Mouse (Mus musculus): Measurements from ENCODE around the gene Slc39a11. TPM values are rescaled to one million over a fixed set of nuclear protein-coding genes. Genes with fewer than 3 reads are reported as not detected.
"Not testable (repeated sequence)": the region's sequence is repeated elsewhere in the genome, so short reads cannot be mapped to it uniquely, and the experiment has no call there.

Gene Slc39a11
- polyA plus RNA-seq, 1 experiment from 2014 or later, result 32.2 TPM

DNA sequence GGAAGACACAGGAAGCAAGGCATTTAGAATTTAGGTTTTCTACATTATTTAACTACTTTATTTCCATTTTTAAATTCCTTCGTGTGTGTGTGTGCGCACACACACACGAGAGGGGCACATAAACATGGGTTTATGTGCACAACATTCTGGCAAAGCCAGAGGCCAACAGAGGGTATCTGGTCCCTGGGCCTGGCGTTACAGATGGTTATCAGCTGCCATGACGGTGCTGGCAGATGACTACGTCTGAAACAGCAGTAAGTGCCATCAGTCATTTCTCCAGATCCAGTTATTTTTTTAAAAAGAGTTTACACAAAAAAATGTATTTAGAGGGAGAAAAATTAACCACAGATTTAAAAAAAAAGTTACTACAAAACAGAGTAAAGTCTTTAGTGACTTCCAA, 16.3 kb upstream of the Slc39a11 start:
- H3K9me3 ChIP-seq, result no peaks in the 10 kb centered on the region
- no peak for ATAC-seq (ENCODE audit: low FRiP score)
- peaks cover 54% of the 10 kb centered on the region for H3K36me3 ChIP-seq
- no peak overlapping the region for H3K4me2 ChIP-seq
- no peaks in the 10 kb centered on the region for H3K27me3 ChIP-seq
- no peak overlapping the region for H3K9ac ChIP-seq
- no peak overlapping the region for H3K27ac ChIP-seq
- no peak overlapping the region for H3K4me3 ChIP-seq
- 82% methylated on average over 6 of the region's 6 CpGs for WGBS
- peaks cover 15% of the 10 kb centered on the region; the same call in 1 of the 2 replicates for H3K4me1 ChIP-seq (replicated peaks)

DNA sequence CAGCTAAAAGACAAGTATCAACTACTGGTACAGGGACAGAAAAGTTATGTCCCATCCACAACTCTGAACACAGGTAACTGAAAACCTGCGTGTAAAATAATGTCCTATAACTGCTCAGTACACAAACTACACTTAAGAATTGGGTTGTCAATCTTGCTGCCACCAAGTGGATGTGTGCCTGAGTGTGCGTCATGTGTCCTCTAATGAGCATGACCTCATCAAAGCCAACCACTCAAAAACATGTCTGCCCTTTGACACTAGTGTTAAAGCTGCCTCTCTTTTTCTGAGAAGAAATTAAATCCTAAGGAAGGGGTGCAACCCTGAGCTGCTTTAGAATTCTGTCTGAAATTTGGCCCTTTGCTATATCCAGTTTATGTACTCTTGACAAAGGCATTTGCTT, 14.4 kb upstream of the Slc39a11 start:
- H3K4me2 ChIP-seq, result no peak overlapping the region
- H3K4me3 ChIP-seq, result no peak overlapping the region
- H3K27me3 ChIP-seq, result no peaks in the 10 kb centered on the region
- WGBS, result 78% methylated on average over 2 of the region's 2 CpGs
- peaks cover 60% of the 10 kb centered on the region for H3K36me3 ChIP-seq
- H3K4me1 ChIP-seq (replicated peaks), result peaks cover 15% of the 10 kb centered on the region; the same call in 1 of the 2 replicates
- H3K27ac ChIP-seq, result no peak overlapping the region
- ATAC-seq (ENCODE audit: low FRiP score), result no peak
- H3K9ac ChIP-seq, result no peak overlapping the region
- no peaks in the 10 kb centered on the region for H3K9me3 ChIP-seq

DNA sequence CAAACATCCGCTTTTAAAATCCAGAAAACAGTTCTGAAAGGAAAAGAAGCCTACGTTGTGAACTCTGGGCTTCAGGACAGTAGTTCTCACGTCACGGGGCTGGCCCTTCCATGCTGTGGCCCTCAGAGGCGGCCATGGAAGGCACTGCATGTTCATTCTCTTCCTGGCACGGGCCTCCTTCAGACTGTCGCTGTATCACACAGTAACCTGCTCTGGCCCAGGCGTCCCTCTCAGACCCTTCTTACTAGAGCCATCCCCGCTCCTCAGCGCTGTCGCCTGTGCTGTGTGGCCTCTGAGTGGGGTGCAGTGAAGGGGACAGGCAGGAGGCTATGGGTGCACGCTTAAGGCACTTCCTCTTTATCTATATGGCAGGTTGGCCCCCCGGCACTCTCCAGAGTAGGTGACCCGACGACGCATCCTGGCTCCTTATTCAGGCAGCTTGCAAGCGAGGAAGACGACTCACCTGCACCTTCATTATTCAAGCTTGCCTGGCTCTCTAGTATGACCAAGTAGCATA, 12.0 kb upstream of the Slc39a11 start:
- H3K36me3 ChIP-seq, result peaks cover 74% of the 10 kb centered on the region
- H3K27me3 ChIP-seq, result no peaks in the 10 kb centered on the region
- H3K9me3 ChIP-seq, result no peaks in the 10 kb centered on the region
- WGBS, result 91% methylated on average over 18 of the region's 18 CpGs
- no peak overlapping the region for H3K27ac ChIP-seq
- H3K4me2 ChIP-seq, result no peak overlapping the region
- no peak overlapping the region for H3K4me3 ChIP-seq
- H3K4me1 ChIP-seq (replicated peaks), result peaks cover 9% of the 10 kb centered on the region
- no peak overlapping the region for H3K9ac ChIP-seq
- ATAC-seq (ENCODE audit: low FRiP score), result no peak

DNA sequence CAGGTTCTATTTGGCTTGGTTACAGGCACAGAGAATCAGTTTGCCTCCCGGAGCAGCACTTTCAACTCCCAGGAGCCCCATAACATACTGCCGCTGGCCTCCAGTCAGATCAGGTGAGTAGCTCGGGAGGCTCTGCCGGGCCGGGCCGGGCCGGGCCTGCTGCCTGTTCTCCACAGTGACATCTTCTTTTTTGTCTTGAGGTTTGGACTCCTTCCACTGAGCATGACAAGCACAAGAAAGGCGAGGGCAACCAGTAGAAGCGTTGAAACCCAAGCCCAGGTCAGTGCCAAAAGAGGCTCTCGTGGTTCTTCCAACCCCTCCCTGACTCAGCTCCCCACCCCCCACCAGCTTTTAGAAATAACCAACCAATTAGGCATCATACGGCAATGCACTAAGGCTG, 11.1 kb upstream of the Slc39a11 start:
- no peak for ATAC-seq (ENCODE audit: low FRiP score)
- H3K9me3 ChIP-seq, result no peaks in the 10 kb centered on the region
- peaks cover 14% of the 10 kb centered on the region for H3K4me1 ChIP-seq (replicated peaks)
- peaks cover 83% of the 10 kb centered on the region for H3K36me3 ChIP-seq
- H3K27me3 ChIP-seq, result no peaks in the 10 kb centered on the region
- H3K4me2 ChIP-seq, result no peak overlapping the region
- H3K4me3 ChIP-seq, result no peak overlapping the region
- no peak overlapping the region for H3K27ac ChIP-seq
- WGBS, result 93% methylated on average over 11 of the region's 11 CpGs
- no peak overlapping the region for H3K9ac ChIP-seq

DNA sequence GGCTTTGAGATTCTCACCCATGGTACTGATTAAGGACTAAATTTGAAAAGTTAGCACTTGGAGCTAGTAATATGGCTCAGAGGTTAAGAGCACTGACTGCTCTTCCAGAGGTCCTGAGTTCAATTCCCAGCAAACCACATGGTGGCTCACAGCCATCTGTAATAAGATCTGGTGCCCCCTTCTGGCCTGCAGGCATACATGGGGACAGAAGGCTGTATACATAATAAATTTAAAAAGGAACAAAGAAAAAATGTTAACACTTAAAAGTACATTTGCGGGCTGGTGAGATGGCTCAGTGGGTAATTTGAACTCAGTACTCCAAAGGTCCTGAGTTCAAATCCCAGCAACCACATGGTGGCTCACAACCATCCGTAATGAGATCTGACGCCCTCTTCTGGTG, 10.3 kb upstream of the Slc39a11 start:
- H3K9me3 ChIP-seq; H3K9ac ChIP-seq; H3K27me3 ChIP-seq; ATAC-seq (ENCODE audit: low FRiP score); H3K27ac ChIP-seq; H3K4me2 ChIP-seq; H3K4me3 ChIP-seq: not testable (repeated sequence)
- peaks cover 15% of the 10 kb centered on the region for H3K4me1 ChIP-seq (replicated peaks)
- peaks cover 90% of the 10 kb centered on the region for H3K36me3 ChIP-seq
- WGBS, result 92% methylated on average over 3 of the region's 3 CpGs

DNA sequence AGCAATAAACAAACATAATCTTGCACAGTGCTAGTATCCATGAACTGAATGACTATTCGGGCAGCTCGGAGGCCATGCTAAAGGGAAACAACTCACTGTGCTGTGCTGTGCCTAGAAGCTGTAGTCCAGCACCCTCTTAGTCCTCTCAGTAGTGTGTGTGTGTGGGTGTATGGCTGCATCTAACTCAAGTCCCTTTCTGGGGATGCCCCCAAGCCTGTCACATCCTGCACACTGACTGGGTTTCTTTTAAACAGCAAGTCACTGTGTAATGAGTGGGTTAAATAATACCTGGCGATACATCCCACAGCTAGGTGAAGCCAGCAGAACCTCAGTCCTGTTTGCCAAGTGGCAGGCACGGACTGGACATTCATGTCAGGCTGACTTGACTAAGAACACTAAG, 8.9 kb upstream of the Slc39a11 start:
- Histone ChIP-seq H3K9ac (no peak overlapping the region), H3K27ac (no peak overlapping the region)
- ATAC-seq (ENCODE audit: low FRiP score), result no peak

DNA sequence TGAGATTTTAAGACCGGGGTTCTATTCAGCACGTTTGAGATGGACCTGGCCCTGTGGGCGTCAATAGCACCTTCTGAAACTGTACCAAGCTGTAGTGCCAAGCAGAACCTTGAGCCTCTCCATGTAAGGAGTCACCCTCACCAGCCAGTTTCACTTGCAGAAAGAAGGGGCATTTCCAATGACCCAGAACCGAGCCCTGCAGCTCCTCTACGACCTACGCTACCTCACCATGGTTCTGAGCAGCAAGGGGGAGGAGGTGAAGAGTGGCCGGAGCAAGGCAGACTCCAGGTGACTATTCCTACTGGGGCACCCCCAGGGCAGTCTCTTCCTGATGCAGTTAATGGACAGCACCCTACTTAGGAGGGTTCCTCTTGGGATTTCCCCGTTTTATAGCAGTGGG, 8.4 kb upstream of the Slc39a11 start:
- Histone ChIP-seq H3K27ac (no peak overlapping the region), H3K4me1 (replicated peaks) (peaks cover 20% of the 10 kb centered on the region), H3K36me3 (peaks cover 97% of the 10 kb centered on the region), H3K9ac (no peak overlapping the region), H3K4me3 (no peak overlapping the region), H3K9me3 (no peaks in the 10 kb centered on the region), H3K27me3 (no peaks in the 10 kb centered on the region), H3K4me2 (no peak overlapping the region)
- WGBS, result 92% methylated on average over 8 of the region's 8 CpGs
- ATAC-seq (ENCODE audit: low FRiP score), result no peak

More for the DNA sequence above, 8.9 kb upstream of the Slc39a11 start:
- no peaks in the 10 kb centered on the region for H3K9me3 ChIP-seq
- 93% methylated on average over 4 of the region's 4 CpGs for WGBS
- H3K36me3 ChIP-seq, result peaks cover 97% of the 10 kb centered on the region
- no peak overlapping the region for H3K4me3 ChIP-seq
- no peak overlapping the region for H3K4me2 ChIP-seq
- peaks cover 20% of the 10 kb centered on the region for H3K4me1 ChIP-seq (replicated peaks)
- H3K27me3 ChIP-seq, result no peaks in the 10 kb centered on the region

DNA sequence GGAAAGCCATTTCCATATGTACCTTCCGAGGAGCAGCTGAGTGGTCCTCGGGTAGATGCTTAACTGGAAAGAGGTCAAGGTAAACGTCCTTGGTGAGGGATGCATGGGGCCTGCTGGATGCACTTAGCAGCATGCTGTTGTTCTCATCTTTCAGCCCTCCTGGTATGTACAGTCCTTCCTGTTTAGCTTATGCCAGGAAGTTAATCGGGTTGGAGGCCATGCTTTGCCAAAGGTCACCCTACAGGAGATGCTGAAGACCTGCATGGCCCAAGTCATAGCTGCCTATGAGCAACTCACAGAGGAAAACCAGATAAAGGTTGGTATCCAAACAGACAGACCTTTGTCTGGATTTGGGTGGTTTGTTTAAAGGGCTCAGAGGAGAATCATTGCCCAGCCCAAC, 7.3 kb upstream of the Slc39a11 start:
- Histone ChIP-seq H3K9ac (no peak overlapping the region), H3K36me3 (peaks cover 99% of the 10 kb centered on the region), H3K27ac (no peak overlapping the region), H3K4me1 (replicated peaks) (peaks cover 20% of the 10 kb centered on the region), H3K27me3 (no peaks in the 10 kb centered on the region), H3K4me3 (no peak overlapping the region), H3K9me3 (no peaks in the 10 kb centered on the region), H3K4me2 (no peak overlapping the region)
- 80% methylated on average over 4 of the region's 4 CpGs for WGBS
- no peak for ATAC-seq (ENCODE audit: low FRiP score)

GRCm38 (mm10) chr11:113656511-113656932, 6.6 kb upstream of the Slc39a11 start:
- WGBS, result 85% methylated on average over 8 of the region's 8 CpGs
- Histone ChIP-seq H3K9me3 (no peaks in the 10 kb centered on the region), H3K4me1 (replicated peaks) (peaks cover 26% of the 10 kb centered on the region), H3K27ac (no peak overlapping the region), H3K27me3 (no peaks in the 10 kb centered on the region), H3K9ac (no peak overlapping the region), H3K4me2 (no peak overlapping the region), H3K36me3 (peaks cover 98% of the 10 kb centered on the region), H3K4me3 (no peak overlapping the region)
- no peak; the same call in 1 of the 2 replicates for ATAC-seq (ENCODE audit: low FRiP score)

DNA sequence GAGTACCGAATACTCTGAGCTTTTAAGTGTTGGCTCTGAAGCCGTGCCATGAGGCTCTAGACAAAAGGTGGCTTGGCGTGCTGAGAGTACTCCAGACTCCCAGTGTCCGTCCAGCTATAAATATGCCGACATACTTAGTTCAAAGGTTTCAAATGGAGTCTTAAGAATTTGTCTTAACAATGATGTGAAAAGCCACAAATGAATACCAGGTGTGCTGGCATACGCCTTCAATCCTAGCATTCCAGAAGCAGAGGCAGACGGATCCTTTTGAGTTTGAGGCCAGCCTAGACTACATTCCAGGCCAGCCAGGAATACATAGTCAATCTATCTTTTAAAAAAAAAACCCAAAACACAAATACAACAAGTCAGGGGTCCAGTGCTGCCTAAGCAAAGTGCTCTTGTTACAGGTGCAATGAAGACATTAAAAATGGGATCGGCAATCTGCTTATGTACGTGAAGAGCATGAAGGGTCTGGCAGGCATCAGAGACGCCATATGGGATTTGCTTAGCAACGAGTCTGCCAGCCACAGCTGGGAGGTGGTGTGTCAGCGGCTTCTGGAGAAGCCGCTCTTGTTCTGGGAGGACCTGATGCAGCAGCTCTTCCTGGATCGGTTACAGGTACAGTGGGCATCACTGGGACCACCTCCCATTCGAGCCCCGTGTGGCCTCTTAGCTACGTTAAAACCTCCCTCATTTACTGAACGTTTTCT, 4.8 kb upstream of the Slc39a11 start:
- ATAC-seq (ENCODE audit: low FRiP score), result no peak
- WGBS, result 81% methylated on average over 18 of the region's 18 CpGs
- peaks cover 80% of the 10 kb centered on the region for H3K36me3 ChIP-seq

DNA sequence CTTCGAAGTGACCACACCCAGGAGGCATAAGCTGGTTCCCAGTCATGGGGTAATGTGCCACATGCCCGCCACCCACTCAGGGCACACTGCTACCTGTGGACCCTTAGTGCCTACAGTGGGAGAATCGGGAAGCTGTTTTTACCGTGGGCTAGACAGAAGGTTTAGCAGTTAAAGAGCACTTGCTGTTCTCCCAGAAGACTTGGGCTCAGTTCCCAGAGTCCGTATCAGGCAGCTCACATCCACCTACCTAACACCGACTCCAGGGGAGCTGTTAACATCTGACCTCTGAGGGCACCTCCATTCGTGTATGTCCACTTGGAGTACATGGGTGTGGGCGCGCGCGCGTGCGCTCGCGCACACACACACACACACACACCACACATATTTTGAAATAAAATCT, 4.2 kb upstream of the Slc39a11 start:
- no peak overlapping the region for H3K27ac ChIP-seq
- ATAC-seq (ENCODE audit: low FRiP score), result no peak
- no peak overlapping the region for H3K4me2 ChIP-seq
- H3K9me3 ChIP-seq, result no peaks in the 10 kb centered on the region
- WGBS, result 94% methylated on average over 15 of the region's 15 CpGs
- no peak overlapping the region for H3K9ac ChIP-seq
- no peak overlapping the region for H3K4me3 ChIP-seq
- no peaks in the 10 kb centered on the region for H3K27me3 ChIP-seq
- peaks cover 74% of the 10 kb centered on the region for H3K36me3 ChIP-seq
- peaks cover 41% of the 10 kb centered on the region for H3K4me1 ChIP-seq (replicated peaks)

More for the DNA sequence above, 4.8 kb upstream of the Slc39a11 start:
- no peak overlapping the region; the same call in 1 of the 2 replicates for H3K9ac ChIP-seq
- no peak overlapping the region for H3K4me3 ChIP-seq
- no peaks in the 10 kb centered on the region for H3K9me3 ChIP-seq
- no peak overlapping the region for H3K27ac ChIP-seq
- H3K4me2 ChIP-seq, result no peak overlapping the region
- H3K4me1 ChIP-seq (replicated peaks), result peaks cover 40% of the 10 kb centered on the region
- H3K27me3 ChIP-seq, result no peaks in the 10 kb centered on the region

- Histone ChIP-seq H3K4me2 (no peak overlapping the region), H3K9me3 (no peaks in the 10 kb centered on the region), H3K27me3 (0 out of 2 replicates have a peak, but pooled peaks cover under 1% of the 10 kb centered on the region), H3K36me3 (peaks cover 59% of the 10 kb centered on the region), H3K4me1 (replicated peaks) (peaks cover 54% of the 10 kb centered on the region), H3K4me3 (no peak overlapping the region), H3K9ac (no peak overlapping the region), H3K27ac (no peak overlapping the region)
- no peak for ATAC-seq (ENCODE audit: low FRiP score)
- WGBS, result 88% methylated on average over 6 of the region's 6 CpGs
Observed at GRCm38 (mm10) chr11:113652516-113652915, 2.6 kb upstream of the Slc39a11 start.

GRCm38 (mm10) chr11:113651907-113652273, 2.0 kb upstream of the Slc39a11 start:
- Histone ChIP-seq H3K9me3 (no peaks in the 10 kb centered on the region), H3K4me1 (replicated peaks) (peaks cover 50% of the 10 kb centered on the region), H3K9ac (no peak overlapping the region), H3K27me3 (0 out of 2 replicates have a peak, but pooled peaks cover 4% of the 10 kb centered on the region), H3K36me3 (peaks cover 53% of the 10 kb centered on the region), H3K27ac (peak overlapping the region; percentile 67), H3K4me3 (no peak overlapping the region), H3K4me2 (no peak overlapping the region)
- no peak for ATAC-seq (ENCODE audit: low FRiP score)
- 46% methylated on average over 8 of the region's 8 CpGs for WGBS

Measured in hindbrain, embryonic 13.5 days (tissue).